Mouse (Mus musculus) left cerebral cortex, adult 2 months (tissue): ENCODE measurements around the gene Atp4a. TPM values are rescaled to one million over a fixed set of nuclear protein-coding genes. Genes with fewer than 3 reads are reported as not detected.

Experiments used
- DNase-seq, 2 experiments: peaks; one replicate each; pipeline ENCODE4 v3.0.0; 2021 to 2022; ENCODE audit warnings: low spot score in 2 of 2, mixed read lengths in 1 of 2; ENCODE audit errors: extremely low spot score in 1 of 2
- H3K27ac ChIP-seq: fragments of 200-600 bp; 2 replicates; pipeline ENCODE4 v1.8.1; 2022
- H3K4me3 ChIP-seq: fragments of 200-600 bp; 2 replicates; pipeline ENCODE4 v1.8.1; 2022
- CTCF ChIP-seq: fragments of 200-600 bp; IDR thresholded peaks from 2 replicates; pipeline ENCODE4 v1.8.1; 2022; ENCODE audit warnings: antibody characterized with exemption, mild to moderate bottlenecking, moderate library complexity
- intact Hi-C: fragments of 180-260 bp; cut with DNase I; formaldehyde crosslinking; loops from one replicate; pipeline ENCODE4 v1.15.1; 2025
- long read RNA-seq, 2 experiments: library from polyadenylated mRNA; stranded (forward); transcript quantifications; one replicate each; pipeline ENCODE4 v2.0.0; 2021; ENCODE audit warnings: borderline mapping rate in 2 of 2
- total RNA-seq, 2 experiments: library from RNA; stranded (reverse); gene quantifications; 2 replicates each; pipeline ENCODE4 v1.2.3; 2021

The Atp4a gene
- total RNA-seq = under 1 TPM; 0.70 TPM
- long read RNA-seq, experiment 1, partial matches to known transcripts = 0 of 1 reads
- long read RNA-seq, experiment 1, other reads (novel, unspliced or antisense) = 1 of 1 reads
- long read RNA-seq, experiment 2, partial matches to known transcripts = 0 of 1 reads
- long read RNA-seq, experiment 2, other reads (novel, unspliced or antisense) = 1 of 1 reads

DNA sequence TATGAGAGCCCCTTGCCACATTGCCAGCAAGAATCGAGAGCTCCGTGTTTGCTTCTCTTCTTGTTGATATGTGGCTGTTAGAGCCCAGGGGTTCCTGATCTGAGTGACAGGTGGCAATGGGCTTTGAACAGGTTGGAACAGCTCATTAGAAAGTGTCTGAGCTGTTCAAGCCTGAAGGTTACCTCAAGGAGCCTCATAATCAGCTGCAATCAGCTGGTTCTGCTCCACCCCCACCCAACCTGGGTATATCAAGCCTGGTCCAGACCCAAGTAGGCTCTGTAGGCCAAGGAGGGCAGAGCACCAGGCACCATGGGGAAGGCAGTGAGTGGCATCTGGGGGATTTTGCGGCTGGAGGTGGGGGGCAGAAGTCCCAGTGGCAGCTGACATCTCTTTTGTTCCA is at the start of gene Atp4a:
Gene Atp4a (plus strand): TSS at position 268 of the 400 bp plus-strand sequence.
- no peak within 1 kb of the TSS for H3K27ac ChIP-seq
- no peak for TF ChIP-seq CTCF
- H3K4me3 ChIP-seq = no peak within 1 kb of the TSS
- DNase-seq = no peak
- intact Hi-C loops = no loop called here

DNA sequence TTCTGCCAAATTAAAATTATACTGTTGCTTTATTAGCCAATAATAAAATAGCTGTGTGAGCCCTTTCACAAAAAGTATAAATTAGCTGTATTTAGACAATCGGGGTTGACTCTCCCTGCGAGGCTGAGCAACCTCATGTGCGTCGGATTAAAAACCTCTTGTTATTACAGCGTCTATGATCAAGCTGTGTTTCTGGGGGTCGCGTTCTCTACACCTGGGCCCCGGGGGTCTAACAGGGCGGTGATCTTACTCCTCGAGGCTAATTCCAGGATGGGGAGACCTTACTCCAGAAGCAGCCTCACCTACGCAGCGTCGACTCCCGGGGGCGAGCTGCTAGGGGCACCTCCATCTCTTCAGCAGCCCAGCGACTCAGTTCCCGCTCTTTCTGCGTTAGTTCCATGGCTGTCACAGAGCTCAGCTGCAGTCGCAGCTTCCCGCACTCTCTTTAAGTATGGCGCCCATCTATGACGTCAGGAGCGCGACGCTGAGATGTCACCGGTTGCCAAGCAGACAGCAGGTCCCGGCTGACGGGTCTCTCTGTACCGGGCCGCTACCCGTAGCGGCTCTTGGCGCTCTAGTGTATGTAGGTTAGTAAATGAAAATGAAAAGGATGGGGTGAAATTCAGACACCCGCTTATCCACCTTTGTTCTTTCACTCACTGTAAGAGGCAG is 47.3 kb upstream of the Atp4a start, which contains the start of gene Haus5:
Gene Haus5 (minus strand): TSS at position 466 of the 672 bp plus-strand sequence.
- DNase-seq = peak; percentile 89 to 91
- intact Hi-C loops = loop anchor here (1.0 to 5.0 kb wide), 2 partner anchors 65 to 193 kb away; partner anchors contain the start of genes Ffar3 and Tmem147
- no peak for TF ChIP-seq CTCF

DNA sequence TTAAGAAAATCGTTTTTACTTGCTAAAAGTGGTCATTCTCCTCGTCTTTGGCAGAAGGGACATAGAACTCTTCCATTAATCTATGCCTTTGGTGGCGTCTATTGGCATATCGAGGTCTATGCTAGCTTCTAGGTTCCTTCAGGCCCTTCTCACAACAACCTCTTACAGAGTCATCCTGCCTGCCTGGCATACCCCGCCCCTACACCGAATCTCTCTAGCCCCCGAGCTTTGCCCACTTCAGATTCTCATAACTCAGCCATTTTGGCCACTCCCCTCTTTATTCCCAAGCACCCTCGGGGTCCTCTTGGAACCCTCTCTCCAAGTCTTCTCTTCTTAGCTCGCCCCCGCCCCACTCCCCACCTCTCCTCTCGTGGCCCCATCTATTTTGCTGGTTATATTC is 46.7 kb upstream of the Atp4a start:
- Histone ChIP-seq H3K4me3 (peak overlapping the region; percentile 68), H3K27ac (peak overlapping the region; percentile 64)
- no peak for DNase-seq
- TF ChIP-seq CTCF = no peak
- intact Hi-C loops = loop anchor here (1.0 to 5.0 kb wide), 2 partner anchors 64 to 192 kb away; partner anchors contain the start of genes Ffar3 and Tmem147

More for the DNA sequence above, 47.3 kb upstream of the Atp4a start, which contains the start of gene Haus5:
- peak within 1 kb of the TSS; percentile 64 for H3K27ac ChIP-seq
- peak within 1 kb of the TSS; percentile 68 for H3K4me3 ChIP-seq

DNA sequence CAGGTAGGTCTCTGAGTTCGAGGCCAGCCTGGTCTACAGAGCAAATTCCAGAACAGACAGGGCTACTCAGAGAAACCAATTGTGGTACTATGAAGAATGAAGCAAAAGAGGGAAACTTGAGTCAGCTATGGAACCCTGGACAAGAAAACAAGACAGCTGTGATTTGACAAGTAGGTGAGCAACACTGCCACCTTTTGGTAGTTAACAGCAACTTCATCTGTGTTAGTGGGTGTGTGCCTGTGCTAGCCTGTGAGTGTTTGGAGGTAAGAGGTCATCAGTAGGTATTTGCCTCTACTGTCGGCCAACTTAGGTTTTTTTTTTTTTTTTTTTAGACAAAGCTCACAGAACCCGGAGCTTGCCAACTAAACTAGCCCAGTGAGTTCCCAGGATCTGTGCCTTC is 42.8 kb upstream of the Atp4a start:
- intact Hi-C loops = loop anchor here (5.0 kb wide), 1 partner anchor 188 kb away; the partner anchor contains the start of gene Ffar3
- no peak for DNase-seq
- H3K27ac ChIP-seq = no peak overlapping the region
- TF ChIP-seq CTCF = peak; percentile 34
- H3K4me3 ChIP-seq = no peak overlapping the region

DNA sequence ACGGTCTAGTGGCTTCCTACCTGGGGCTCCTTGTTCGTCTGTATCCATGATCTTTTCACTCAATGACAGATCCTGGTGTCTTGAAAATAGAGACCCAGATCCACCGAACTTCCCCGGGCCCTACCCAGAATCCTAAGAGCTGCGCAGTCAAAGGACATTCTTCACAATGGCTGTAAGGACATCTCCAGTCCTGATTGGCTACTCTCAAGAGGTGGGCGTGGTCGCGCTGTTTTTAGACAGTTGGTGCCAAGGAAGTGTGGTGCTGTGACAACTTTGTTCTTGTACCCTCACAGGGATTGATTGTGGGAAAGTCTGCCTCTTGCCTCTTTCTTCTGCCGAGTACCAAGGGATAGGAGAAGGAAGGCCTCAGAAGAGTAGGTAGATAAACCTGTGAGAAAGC is 40.5 kb upstream of the Atp4a start, which contains the start of gene Pmis2:
Gene Pmis2 (minus strand): TSS at position 126 of the 400 bp plus-strand sequence.
- no peak for TF ChIP-seq CTCF
- intact Hi-C loops = no loop called here
- no peak within 1 kb of the TSS for H3K4me3 ChIP-seq

DNA sequence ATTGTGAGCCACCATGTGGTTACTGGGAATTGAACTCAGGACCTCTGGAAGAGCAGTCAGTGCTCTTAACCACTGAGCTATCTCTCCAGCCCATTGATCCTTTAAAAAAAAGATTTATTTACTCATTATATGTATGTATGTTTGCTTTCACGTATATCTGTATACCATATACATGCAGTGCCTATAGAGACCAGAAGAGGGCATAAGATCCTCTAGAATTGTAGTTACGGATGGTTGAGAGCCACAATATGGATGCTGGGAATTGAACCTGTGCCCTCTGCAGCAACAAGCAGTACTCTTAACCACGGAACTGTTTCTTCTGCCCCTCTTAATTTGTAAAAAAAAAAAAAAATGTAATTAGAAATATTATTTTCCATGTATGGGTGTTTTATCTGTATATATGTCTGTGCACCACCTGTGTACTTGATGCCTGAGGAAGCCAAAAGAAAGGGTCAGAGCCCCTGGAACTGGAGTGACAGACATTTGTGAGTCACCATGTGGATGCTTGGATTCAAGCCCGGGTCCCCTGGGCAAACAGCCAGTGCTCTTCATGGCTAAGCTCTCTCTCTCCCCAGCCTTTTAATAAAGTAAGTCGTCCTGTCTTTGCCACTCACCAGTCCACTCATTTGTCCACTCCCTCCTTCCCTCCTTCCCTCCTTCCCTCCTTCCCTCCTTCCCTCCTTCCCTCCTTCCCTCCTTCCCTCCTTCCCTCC is 33.6 kb upstream of the Atp4a start:
- H3K4me3 ChIP-seq = no peak overlapping the region
- no peak overlapping the region for H3K27ac ChIP-seq
- intact Hi-C loops = no loop called here
- no peak for DNase-seq
- peak; percentile 16 for TF ChIP-seq CTCF

More for the DNA sequence above, 40.5 kb upstream of the Atp4a start, which contains the start of gene Pmis2:
- H3K27ac ChIP-seq = no peak within 1 kb of the TSS
- DNase-seq = no peak

DNA sequence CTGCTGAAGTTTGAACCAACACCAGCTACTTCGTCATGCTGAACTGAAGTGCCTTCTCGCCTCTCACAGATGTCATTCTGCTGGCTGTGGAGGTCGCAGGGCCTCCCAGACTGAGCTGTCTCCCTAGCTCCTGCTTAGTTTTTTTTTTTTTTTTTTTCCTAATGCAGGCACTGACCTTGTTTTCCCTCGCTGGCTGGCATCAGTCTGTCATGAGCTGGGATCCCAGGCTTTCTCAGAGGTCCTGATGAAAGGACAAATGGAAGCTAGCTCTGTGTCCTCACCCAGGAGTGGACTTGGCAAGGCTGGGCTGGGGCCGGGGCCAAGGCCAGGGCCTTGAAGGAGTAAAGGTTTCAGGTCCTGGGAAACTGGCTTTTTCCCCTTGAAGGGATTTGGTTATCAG is 30.1 kb upstream of the Atp4a start:
- TF ChIP-seq CTCF = no peak
- Histone ChIP-seq H3K4me3 (no peak overlapping the region), H3K27ac (no peak overlapping the region)
- intact Hi-C loops = loop anchor here (5.0 kb wide), 2 partner anchors 35 to 85 kb away; no protein-coding TSS in a partner anchor
- DNase-seq = no peak

DNA sequence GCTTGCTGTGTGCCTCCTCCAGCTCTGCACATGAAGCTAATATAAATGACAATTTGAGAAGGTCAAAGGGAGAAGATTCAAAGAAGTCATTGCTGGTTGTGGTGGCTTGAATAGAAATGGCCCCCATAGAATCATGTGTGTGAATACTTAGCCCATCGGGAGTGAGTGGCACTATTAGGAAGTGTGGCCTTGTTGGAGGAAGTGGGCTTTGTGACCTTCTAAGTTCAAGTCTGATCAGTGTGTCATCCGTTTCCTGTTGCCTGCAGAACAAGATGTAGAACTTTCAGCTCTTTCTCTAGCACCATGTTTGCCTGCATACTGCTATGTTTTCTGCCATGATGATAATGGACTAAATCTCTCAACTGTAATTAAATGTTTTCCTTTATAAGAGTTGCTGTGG is 28.6 kb upstream of the Atp4a start:
- intact Hi-C loops = loop anchor here (5.0 kb wide), 2 partner anchors 34 to 84 kb away; no protein-coding TSS in a partner anchor
- TF ChIP-seq CTCF = no peak
- H3K27ac ChIP-seq = no peak overlapping the region
- no peak overlapping the region for H3K4me3 ChIP-seq
- no peak for DNase-seq

DNA sequence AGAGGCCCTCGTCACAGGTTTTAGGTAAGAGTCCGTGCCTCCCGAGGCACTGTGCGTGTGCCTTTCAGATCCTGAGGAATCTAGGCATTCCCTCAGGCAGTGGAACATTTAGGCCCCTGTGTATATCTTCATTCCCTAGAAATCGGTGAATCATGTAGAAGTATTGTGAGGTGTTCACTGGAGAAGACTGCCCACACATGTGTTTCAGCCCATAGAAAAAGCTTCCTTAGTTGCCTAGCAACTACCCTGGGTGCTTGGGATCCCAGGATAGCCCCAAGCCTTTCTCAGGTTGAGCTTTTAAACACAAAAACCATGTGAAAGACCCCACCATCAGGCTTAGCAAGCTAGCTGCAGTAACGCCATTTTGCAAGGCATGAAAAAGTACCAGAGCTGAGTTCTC is 23.7 kb upstream of the Atp4a start:
- DNase-seq = no peak
- no peak for TF ChIP-seq CTCF
- intact Hi-C loops = no loop called here
- Histone ChIP-seq H3K4me3 (no peak overlapping the region), H3K27ac (no peak overlapping the region)

DNA sequence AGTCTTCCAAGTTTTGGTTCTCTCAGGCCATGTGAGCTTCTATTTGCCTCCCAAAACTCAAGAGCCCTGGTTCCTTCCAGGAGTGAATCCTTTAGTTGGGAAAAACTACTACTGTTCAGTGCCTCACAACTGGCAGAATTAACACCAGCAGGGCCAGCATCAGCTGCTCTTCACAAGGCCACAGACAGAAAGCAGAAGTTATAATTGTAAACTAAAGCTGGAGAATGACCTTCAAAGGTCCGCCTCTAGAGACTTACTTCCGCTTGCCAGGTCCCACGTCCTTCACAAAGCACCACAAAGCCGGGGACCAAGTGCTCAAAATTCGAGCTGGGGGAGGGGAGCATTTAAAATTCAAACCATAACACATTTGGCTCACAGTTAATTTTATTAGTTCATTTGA is 13.9 kb upstream of the Atp4a start:
- H3K27ac ChIP-seq = no peak overlapping the region
- no peak for DNase-seq
- H3K4me3 ChIP-seq = no peak overlapping the region
- no peak for TF ChIP-seq CTCF
- intact Hi-C loops = no loop called here

DNA sequence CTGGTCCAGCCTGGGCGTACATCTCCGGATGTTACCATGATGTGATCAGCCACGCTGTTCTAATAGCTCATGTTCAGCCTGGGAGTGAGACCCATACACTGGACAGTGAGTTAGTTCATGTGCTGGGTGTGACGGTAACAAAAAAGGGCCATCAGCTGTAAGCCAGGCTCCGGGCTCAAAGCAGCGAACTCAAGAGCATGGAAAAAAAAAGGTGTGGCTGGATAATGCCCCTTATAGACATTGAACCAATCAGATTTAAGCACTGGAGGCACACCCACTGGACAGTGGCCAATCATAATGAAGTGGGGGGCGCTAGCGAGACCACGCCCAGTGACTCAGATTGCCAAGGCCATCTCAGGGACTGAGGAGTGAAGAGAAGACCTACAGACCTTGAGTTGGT is 13.4 kb upstream of the Atp4a start, which contains the start of gene 2200002J24Rik:
Gene 2200002J24Rik (plus strand): TSS at position 338 of the 400 bp plus-strand sequence.
- Histone ChIP-seq H3K27ac (no peak within 1 kb of the TSS), H3K4me3 (no peak within 1 kb of the TSS)
- DNase-seq = no peak
- intact Hi-C loops = no loop called here
- TF ChIP-seq CTCF = no peak
